Mouse (Mus musculus): Measurements from ENCODE around the gene Tspan5. TPM values are rescaled to one million over a fixed set of nuclear protein-coding genes. Genes with fewer than 3 reads are reported as not detected.
A peak's percentile ranks its signal among the peaks of the same experiment; 100 is the strongest.

The Tspan5 gene
- total RNA-seq, 1 experiment from 2014 or later: 34.0 TPM

DNA sequence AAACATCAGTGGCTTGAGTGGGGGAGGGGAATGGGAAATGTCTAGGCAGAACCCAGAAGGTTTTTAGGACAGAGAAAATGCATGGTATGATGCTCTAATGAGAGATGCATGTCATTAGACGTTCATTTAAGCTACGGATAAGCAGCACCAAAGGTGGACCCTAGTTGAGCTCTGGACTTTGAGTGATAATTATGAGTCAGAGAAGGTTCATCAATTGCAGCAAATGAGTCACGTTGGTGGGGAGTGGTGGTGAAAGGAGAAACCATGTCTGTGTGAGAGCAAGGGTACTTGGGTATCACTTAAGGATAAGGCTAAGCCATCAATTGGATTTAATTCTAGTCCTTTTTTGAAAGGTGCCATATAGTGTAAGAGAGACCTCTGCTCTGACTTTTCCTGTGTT, 1.7 kb upstream of the Tspan5 start:
- ATAC-seq (replicated peaks in 1 of 2; ENCODE audit: insufficient read depth in 1 of 2, low FRiP score in 2 of 2, low TSS enrichment in 1 of 2, low read depth in 1 of 2, poor library complexity in 2 of 2, severe bottlenecking in 2 of 2): no peak

DNA sequence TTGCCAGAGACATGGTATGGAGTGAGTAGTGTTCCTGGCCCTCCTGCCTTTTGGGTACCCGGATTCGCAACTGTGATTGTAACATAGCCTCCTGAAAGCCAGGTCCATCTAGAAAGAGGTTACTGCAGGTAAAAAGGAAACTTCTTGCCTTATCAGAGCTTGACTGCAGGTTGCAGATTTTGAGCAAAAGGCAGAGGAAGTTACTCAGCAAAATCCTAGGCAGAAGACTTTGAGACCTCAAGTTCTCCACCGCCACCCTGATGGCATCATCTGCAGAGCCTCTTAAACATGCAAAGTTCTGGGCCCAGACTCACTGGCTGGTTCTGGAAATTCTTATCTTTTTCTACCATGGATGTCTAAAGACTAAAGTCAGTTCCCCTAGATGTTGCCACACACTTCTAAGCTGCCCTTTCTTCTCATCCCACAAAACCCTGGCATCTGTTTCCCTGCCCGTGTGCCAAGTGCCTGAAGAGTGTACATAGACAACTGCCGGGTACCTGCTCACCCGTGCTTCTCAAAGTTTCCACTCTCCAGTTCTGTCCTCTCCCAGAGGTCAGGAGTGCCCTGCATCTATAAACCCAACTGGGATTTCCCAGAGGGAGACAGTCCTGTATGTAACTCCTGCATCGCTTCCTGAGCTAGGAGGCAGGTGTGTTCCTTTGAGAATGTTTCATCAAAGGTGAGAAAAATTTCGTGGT, 1.0 kb upstream of the Tspan5 start:
- peak; percentile 39 to 40 for ATAC-seq (replicated peaks in 1 of 2; ENCODE audit: insufficient read depth in 1 of 2, low FRiP score in 2 of 2, low TSS enrichment in 1 of 2, low read depth in 1 of 2, poor library complexity in 2 of 2, severe bottlenecking in 2 of 2)

GRCm38 (mm10) chr3:138742566-138742930, 553 bp downstream of the Tspan5 start:
- ATAC-seq (replicated peaks in 1 of 2; ENCODE audit: insufficient read depth in 1 of 2, low FRiP score in 2 of 2, low TSS enrichment in 1 of 2, low read depth in 1 of 2, poor library complexity in 2 of 2, severe bottlenecking in 2 of 2): peak; percentile 47 to 56; a peak in 3 of 4 replicates

DNA sequence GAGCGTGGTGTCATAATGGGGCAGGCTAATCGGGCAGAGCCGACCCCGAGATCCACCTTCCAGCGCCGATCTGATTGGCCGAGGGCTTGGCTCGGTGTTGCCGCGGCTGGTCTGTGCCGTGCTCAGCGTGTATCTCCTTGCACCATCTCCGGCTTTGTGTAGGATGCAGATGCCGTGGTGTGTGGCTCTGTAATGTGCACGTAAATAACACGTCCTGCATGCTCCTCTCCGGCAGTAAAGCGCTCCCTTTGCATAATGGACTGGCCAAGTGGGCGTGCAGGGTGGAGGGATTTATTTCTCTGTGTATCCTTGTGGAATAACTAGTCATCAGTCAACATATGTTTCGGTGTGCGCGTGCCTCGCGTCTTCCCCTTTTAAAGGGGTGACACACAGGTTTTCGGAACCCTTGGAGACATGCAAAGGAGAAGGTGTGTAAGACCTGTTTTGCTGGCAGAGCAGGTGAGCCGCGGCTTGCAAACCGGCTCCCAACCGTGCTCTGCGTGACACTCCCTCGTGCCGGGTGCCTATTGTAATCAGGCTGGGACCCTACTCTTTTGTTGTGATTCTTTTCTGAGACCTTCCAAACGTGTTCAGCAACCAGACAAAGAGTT, 1.2 kb downstream of the Tspan5 start:
- peak; percentile 72 to 75 for ATAC-seq (replicated peaks in 1 of 2; ENCODE audit: insufficient read depth in 1 of 2, low FRiP score in 2 of 2, low TSS enrichment in 1 of 2, low read depth in 1 of 2, poor library complexity in 2 of 2, severe bottlenecking in 2 of 2)

DNA sequence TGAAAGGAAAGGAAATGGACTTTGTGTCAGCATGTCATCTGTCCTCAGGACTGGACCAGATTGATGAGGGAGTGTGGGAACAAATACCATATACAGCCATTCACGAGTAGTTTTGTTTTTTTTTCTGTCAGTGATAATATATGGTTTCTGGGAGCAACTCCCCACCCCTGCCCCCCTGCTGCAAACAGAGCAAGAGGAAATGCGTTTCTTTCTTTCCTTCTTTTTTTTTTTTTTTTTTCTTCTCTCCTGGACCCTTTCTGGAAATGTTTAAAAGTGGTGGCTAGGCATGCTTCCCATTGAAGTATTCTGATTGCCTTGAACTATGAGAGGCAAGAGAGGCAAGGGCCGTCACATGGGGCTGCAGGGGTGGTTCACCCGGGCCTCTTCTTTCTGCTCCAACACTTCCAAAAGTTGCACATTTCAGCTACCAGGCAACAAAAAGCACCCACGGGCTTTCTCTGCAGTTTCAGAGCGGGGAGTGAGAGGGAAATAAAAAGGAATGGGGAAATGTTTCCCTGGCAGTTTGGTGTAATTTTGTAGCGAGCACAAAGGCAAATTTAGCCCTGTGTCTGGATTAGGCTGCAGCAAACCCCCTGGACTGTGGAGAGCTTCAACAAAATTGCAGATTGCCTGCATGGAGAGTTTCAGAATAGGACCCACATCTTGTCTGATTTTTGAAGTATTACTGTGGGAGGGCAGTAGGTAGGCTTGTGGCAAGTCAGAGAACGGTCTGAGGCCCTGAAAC, 2.2 kb downstream of the Tspan5 start:
- no peak for ATAC-seq (replicated peaks in 1 of 2; ENCODE audit: insufficient read depth in 1 of 2, low FRiP score in 2 of 2, low TSS enrichment in 1 of 2, low read depth in 1 of 2, poor library complexity in 2 of 2, severe bottlenecking in 2 of 2)

- ATAC-seq (replicated peaks in 1 of 2; ENCODE audit: insufficient read depth in 1 of 2, low FRiP score in 2 of 2, low TSS enrichment in 1 of 2, low read depth in 1 of 2, poor library complexity in 2 of 2, severe bottlenecking in 2 of 2): no peak
Observed at GRCm38 (mm10) chr3:138745091-138745490, 3.1 kb downstream of the Tspan5 start.

- no peak for ATAC-seq (replicated peaks in 1 of 2; ENCODE audit: insufficient read depth in 1 of 2, low FRiP score in 2 of 2, low TSS enrichment in 1 of 2, low read depth in 1 of 2, poor library complexity in 2 of 2, severe bottlenecking in 2 of 2)
Observed at GRCm38 (mm10) chr3:138745596-138745995, 3.6 kb downstream of the Tspan5 start.

- no peak for ATAC-seq (replicated peaks in 1 of 2; ENCODE audit: insufficient read depth in 1 of 2, low FRiP score in 2 of 2, low TSS enrichment in 1 of 2, low read depth in 1 of 2, poor library complexity in 2 of 2, severe bottlenecking in 2 of 2)
Observed at GRCm38 (mm10) chr3:138746556-138746955, 4.6 kb downstream of the Tspan5 start.

DNA sequence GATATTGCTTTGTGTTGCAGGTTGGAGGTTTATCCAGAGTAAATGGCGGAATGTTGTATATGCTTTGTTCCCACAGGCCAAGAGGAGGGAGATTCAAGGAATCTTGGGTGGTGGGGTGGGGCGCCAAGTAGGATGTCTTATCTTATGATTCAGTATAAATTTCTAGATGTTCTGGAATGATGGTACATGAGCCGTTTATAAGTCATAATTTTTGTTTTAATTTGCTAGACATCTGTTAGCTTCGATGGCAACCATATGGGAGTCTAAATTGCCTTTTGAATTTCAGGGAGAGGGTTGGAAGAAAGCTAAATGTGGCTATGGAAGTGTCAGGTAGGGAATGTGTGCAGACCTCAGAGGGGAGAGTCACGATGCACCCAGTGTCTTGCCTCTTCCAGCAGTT, 5.0 kb downstream of the Tspan5 start:
- no peak for ATAC-seq (replicated peaks in 1 of 2; ENCODE audit: insufficient read depth in 1 of 2, low FRiP score in 2 of 2, low TSS enrichment in 1 of 2, low read depth in 1 of 2, poor library complexity in 2 of 2, severe bottlenecking in 2 of 2)

DNA sequence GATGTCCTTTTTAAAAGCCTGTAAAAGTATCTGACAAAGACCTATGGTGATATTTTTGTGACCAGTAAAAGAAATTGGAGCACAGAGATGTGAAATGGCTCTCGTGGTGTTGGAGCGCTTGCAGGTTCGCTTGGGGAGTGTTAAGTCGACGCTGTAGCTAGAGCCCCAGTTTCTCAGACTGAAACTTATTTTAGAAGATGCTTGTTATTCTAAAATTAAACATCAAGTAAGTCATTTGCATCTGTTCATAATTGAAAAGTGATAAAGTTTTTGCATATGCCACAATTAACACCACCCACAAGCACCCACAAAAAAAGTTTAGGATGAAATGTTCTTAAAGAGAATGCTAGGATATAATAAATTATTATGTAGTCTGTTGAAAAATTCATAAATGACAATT, 6.0 kb downstream of the Tspan5 start:
- no peak for ATAC-seq (replicated peaks in 1 of 2; ENCODE audit: insufficient read depth in 1 of 2, low FRiP score in 2 of 2, low TSS enrichment in 1 of 2, low read depth in 1 of 2, poor library complexity in 2 of 2, severe bottlenecking in 2 of 2)

DNA sequence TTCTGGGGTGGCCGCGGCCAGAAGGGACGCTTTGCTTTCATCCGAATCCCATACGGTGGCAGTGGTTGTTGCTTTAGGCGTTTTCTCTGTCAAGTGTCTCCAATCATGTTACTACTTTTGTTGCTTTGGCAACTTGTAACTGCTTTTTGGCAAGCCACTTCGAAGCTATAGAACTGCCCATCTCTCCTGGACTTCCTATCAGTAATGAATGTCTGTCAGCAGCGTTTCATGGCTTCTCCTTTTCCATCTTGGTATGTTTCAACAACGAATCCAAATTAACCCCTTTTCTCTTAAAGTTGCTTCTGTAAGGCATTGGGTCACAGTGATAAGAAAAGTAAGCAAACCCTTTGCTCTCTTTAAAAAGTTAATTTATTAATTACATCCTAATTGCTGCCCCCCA, 7.7 kb downstream of the Tspan5 start:
- ATAC-seq (replicated peaks in 1 of 2; ENCODE audit: insufficient read depth in 1 of 2, low FRiP score in 2 of 2, low TSS enrichment in 1 of 2, low read depth in 1 of 2, poor library complexity in 2 of 2, severe bottlenecking in 2 of 2): no peak

DNA sequence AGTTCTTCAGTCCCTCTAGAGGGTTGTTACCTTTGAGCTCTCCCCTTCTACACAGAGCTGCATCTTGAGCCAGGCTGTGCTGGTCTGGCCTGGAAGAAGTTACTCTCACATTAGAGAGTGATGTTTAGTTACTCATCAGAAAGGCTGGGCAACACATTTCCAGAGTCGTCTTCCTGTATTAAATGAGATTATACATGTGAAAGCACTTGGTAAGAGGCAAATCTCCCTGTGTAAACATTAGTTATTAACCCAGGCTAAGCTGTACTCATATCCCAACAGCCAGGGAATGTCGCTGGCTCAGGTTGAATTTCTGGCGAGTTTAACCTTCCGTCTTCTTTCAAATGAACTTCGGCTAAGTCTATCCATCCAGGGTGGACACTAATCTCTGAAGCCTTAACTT, 9.3 kb downstream of the Tspan5 start:
- no peak for ATAC-seq (replicated peaks in 1 of 2; ENCODE audit: insufficient read depth in 1 of 2, low FRiP score in 2 of 2, low TSS enrichment in 1 of 2, low read depth in 1 of 2, poor library complexity in 2 of 2, severe bottlenecking in 2 of 2)

DNA sequence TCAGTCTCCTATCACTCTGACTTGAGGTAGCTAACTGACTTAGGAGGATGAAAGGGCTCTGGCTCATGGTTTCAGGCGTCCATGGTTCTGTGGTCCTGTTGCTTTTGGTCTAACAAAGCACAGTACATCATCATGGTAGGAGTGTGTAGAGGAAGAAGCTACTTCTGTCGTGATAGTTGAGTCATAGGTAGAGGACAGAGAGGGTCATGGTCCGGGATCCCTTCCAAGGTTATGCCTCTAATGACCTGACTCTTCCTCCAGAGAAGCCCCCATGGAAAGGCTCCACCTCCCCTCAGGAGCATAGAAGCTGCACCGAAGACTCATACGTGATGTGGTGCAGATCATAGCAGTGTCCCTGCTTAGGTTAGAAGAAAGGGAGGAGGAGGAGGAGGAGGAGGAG, 10.1 kb downstream of the Tspan5 start:
- ATAC-seq (replicated peaks in 1 of 2; ENCODE audit: insufficient read depth in 1 of 2, low FRiP score in 2 of 2, low TSS enrichment in 1 of 2, low read depth in 1 of 2, poor library complexity in 2 of 2, severe bottlenecking in 2 of 2): no peak

GRCm38 (mm10) chr3:138752769-138753168, 10.8 kb downstream of the Tspan5 start:
- peak; percentile 36 to 54; a peak in 3 of 4 replicates for ATAC-seq (replicated peaks in 1 of 2; ENCODE audit: insufficient read depth in 1 of 2, low FRiP score in 2 of 2, low TSS enrichment in 1 of 2, low read depth in 1 of 2, poor library complexity in 2 of 2, severe bottlenecking in 2 of 2)

DNA sequence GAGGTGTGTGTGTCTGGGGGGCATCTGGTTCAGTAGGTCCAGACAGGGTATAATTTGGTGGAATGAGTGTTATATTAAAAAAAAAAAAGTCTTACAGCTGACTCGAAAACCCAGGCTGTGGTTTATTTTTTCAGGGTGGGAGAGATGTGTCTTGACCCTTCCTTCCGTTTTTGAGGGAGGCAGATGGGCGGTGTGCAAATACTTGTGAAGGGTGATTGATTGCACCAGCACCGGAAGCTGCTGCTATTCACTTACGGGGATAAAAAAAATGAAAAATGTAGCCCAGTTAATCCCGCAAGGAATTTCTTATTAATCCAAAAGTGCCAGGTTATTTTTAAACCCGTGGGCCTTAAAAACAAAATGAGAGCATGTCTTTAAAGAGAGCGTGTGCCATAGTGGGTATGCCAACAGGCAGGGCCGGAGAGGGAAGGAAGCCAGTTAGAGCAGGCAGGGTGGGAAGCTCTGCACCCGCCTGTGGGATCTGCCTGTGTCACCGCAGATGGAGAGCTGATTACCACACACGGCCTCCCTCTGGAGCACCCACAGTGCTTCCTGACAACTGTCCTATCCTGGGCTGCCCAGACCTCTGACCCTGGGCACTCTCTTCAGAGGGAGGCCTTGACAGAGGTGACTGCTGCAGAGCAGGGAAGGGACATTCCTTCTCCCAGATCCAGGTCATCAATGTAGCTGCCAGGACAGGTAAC, 11.3 kb downstream of the Tspan5 start:
- peak; percentile 84 to 92 for ATAC-seq (replicated peaks in 1 of 2; ENCODE audit: insufficient read depth in 1 of 2, low FRiP score in 2 of 2, low TSS enrichment in 1 of 2, low read depth in 1 of 2, poor library complexity in 2 of 2, severe bottlenecking in 2 of 2)

DNA sequence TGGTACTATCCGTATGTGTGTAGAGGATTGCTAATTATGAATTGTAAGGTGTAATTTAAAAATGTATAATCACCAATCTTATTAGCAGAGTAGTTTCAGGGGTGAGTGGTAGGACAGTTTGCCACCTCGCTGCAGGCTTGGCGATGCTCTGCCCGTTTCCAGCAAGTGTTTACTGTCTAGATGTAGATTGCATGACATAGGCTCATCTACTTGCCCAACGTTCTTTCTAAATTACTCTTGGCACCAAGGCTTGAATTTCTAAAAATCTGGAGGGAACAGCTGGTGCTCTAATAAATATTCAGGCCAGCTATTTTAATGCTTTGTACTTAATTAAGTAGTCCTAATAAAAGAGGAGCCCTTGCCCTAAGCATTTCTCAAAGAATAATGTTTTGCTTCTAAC, 12.3 kb downstream of the Tspan5 start:
- ATAC-seq (replicated peaks in 1 of 2; ENCODE audit: insufficient read depth in 1 of 2, low FRiP score in 2 of 2, low TSS enrichment in 1 of 2, low read depth in 1 of 2, poor library complexity in 2 of 2, severe bottlenecking in 2 of 2): no peak

- no peak; a peak in 1 of 4 replicates for ATAC-seq (replicated peaks in 1 of 2; ENCODE audit: insufficient read depth in 1 of 2, low FRiP score in 2 of 2, low TSS enrichment in 1 of 2, low read depth in 1 of 2, poor library complexity in 2 of 2, severe bottlenecking in 2 of 2)
Observed at GRCm38 (mm10) chr3:138757283-138757682, 15.3 kb downstream of the Tspan5 start.
